Mouse (Mus musculus) heart, postnatal 0 days (tissue): ENCODE measurements at regions not wholly inside any gene's neighbourhood (a gene's known extent, or its start where the extent isn't known, plus 50 kb on each side); places are given as distances from the start of the nearest gene placed in this dataset.

Experiments used
- CTCF ChIP-seq: IDR thresholded peaks from 2 replicates; pipeline ENCODE4 v1.5.1; 2016; ENCODE audit warnings: antibody characterized with exemption, control low read depth, low read depth
- EP300 ChIP-seq: IDR thresholded peaks from 2 replicates; pipeline ENCODE4 v1.6.1; 2016; ENCODE audit warnings: antibody characterized with exemption, low read depth

DNA sequence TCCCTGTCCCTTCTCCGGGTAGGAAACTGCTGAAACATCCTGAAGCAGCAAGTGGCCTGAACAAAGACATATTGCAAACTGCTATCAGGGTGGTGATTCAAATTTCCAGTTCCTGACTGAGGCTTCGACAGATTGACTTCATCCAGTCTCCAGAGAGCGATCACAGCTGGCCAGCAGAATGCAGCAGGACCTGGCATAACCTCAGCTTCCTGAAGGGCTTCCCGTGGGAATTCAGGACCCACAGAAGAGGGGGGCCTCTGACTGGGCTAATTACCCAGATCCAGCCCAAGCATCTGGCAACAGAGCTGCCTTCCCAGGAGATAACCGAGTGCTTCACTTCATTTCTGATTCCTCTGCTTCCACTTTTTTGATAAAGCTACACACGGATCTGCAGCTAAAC is 297.2 kb upstream of the Chl1 start:
- no peak for TF ChIP-seq CTCF
- TF ChIP-seq EP300 = peak; percentile 57; the same call in 1 of the 2 replicates
